ENCODE assay signal across 11 mouse cellular contexts in genomic region chr5:35773274-35774136, GRCm38 (mm10). TPM values are rescaled to one million over a fixed set of nuclear protein-coding genes. Genes with fewer than 3 reads are reported as not detected.
DNase-seq lines count a peak whose midpoint lies in the region; ATAC-seq and TF ChIP-seq lines count a peak whose summit lies in the region.
"Had no signal": no experiment of that assay in that cellular context is flagged by ENCODE, and none has a peak within 500 bp of the region (broad histone marks: within the 10 kb centered on the region; RNA-seq: fewer than 3 reads in every experiment).

No protein-coding gene starts in this region.

- H3K9me3 ChIP-seq in limb, embryonic 13.5 days: no peaks in the 10 kb centered on the region
- H3K9me3 ChIP-seq: liver, embryonic 12.5 days had no signal

- H3K36me3 ChIP-seq in limb, embryonic 13.5 days: no peaks in the 10 kb centered on the region
- H3K36me3 ChIP-seq: liver, embryonic 12.5 days had no signal

- peak overlapping the region; percentile 36 for H3K4me2 ChIP-seq in limb, embryonic 13.5 days (replicated peaks)
- H3K4me2 ChIP-seq: liver, embryonic 12.5 days had no signal

- intact Hi-C loops in left cerebral cortex, adult 2 months (cut with DNase I): no loop called here
- intact Hi-C loops in left cerebral cortex, postnatal 10 days (cut with DNase I): no loop called here

- peaks cover 43% of the 10 kb centered on the region for H3K4me1 ChIP-seq in limb, embryonic 13.5 days

- DNase-seq in left cerebral cortex, adult 2 months (ENCODE audit: extremely low spot score in 1 of 2, low spot score in 2 of 2): no peak
- DNase-seq in left cerebral cortex, adult 18-20 months (ENCODE audit: low spot score in 2 of 2): no peak
- peak; percentile 57 for DNase-seq in adrenal gland, postnatal 14 days
- peak; percentile 63 to 74 for DNase-seq in cerebellum, postnatal 10 days
- DNase-seq in left cerebral cortex, postnatal 10 days (ENCODE audit: extremely low spot score in 1 of 2, low spot score in 2 of 2): no peak
- DNase-seq in spleen, postnatal 36 days (ENCODE audit: low spot score in 2 of 2): no peak
- no peak for DNase-seq in layer of hippocampus, adult 8-10 months (ENCODE audit: low spot score in 2 of 2)
- DNase-seq: gastrocnemius, postnatal 25 days had no signal

- H3K9ac ChIP-seq in limb, embryonic 13.5 days: no peak overlapping the region; the same call in 1 of the 2 replicates
- H3K9ac ChIP-seq: liver, embryonic 12.5 days had no signal

- ATAC-seq in limb, embryonic 13.5 days (ENCODE audit: low FRiP score, low read depth): peak; percentile 49
- ATAC-seq: liver, embryonic 12.5 days had no signal

- TF ChIP-seq CTCF in left cerebral cortex, adult 2 months (IDR thresholded peaks at IDR 0.05): no peak

- H3K27ac ChIP-seq in left cerebral cortex, adult 2 months: peak overlapping the region; percentile 24; the same call in 1 of the 2 replicates
- H3K27ac ChIP-seq in limb, embryonic 13.5 days: no peak overlapping the region; the same call in 1 of the 2 replicates
- H3K27ac ChIP-seq: liver, embryonic 12.5 days had no signal

- no peak overlapping the region for H3K4me3 ChIP-seq in left cerebral cortex, adult 2 months
- no peak overlapping the region for H3K4me3 ChIP-seq in limb, embryonic 13.5 days
- H3K4me3 ChIP-seq: liver, embryonic 12.5 days had no signal

- WGBS in limb, embryonic 13.5 days: 29% methylated on average over 13 of the region's 13 CpGs

- no peaks in the 10 kb centered on the region for H3K27me3 ChIP-seq in limb, embryonic 13.5 days

RNA-seq across cellular contexts. Expression of gene Ablim2, which starts 15.8 kb away (rescaled TPM):
- total RNA-seq in left cerebral cortex, adult 2 months (2021): 100 to 1,000 TPM; 191 to 208 TPM
- total RNA-seq in left cerebral cortex, adult 18-20 months (2021): 100 to 1,000 TPM; 168 to 215 TPM
- total RNA-seq in adrenal gland, postnatal 14 days (2021): 3.0 and 4.0 TPM in 2 replicates
- polyA plus RNA-seq in limb, embryonic 13.5 days (2015; fragmentation: Nextera tagmentation; extraction: Ambion mirVana): 1.1 and 1.8 TPM in 2 replicates
- total RNA-seq in left cerebral cortex, postnatal 10 days (2021): 10 to 100 TPM; 73.1 to 80.7 TPM
- 100 to 1,000 TPM; 114 to 158 (median 135) TPM for total RNA-seq in layer of hippocampus, adult 8-10 months (2022)
- total RNA-seq: neutrophil, adult 5-6 weeks had no signal

RNA-seq across cellular contexts. Expression of gene Sh3tc1, which starts 33.7 kb away (rescaled TPM):
- total RNA-seq in left cerebral cortex, adult 2 months (2021): 1 to 10 TPM; 2.4 to 4.3 TPM
- total RNA-seq in left cerebral cortex, adult 18-20 months (2021): 1 to 10 TPM; 2.4 to 2.6 TPM
- total RNA-seq in adrenal gland, postnatal 14 days (2021): 14.9 and 15.0 TPM in 2 replicates
- 5.1 and 5.3 TPM in 2 replicates for polyA plus RNA-seq in limb, embryonic 13.5 days (2015; fragmentation: Nextera tagmentation; extraction: Ambion mirVana)
- 1 to 10 TPM; 2.8 to 4.1 TPM for total RNA-seq in left cerebral cortex, postnatal 10 days (2021)
- total RNA-seq in layer of hippocampus, adult 8-10 months (2022): 1 to 10 TPM; 1.9 to 3.8 (median 3.1) TPM

Comparison
In these comparisons a context has a peak if more than half of its experiments do, and no peak if none do; other contexts are left out.
1. DNase-seq: peak in adrenal gland, postnatal 14 days (single experiment) and cerebellum, postnatal 10 days (2 of 2); none in left cerebral cortex, adult 2 months (0 of 2), left cerebral cortex, adult 18-20 months (0 of 2), left cerebral cortex, postnatal 10 days (0 of 2), spleen, postnatal 36 days (0 of 2) and layer of hippocampus, adult 8-10 months (0 of 2).
2. RNA of gene Ablim2, which starts 15.8 kb away (total RNA-seq): 168 to 215 TPM in left cerebral cortex, adult 18-20 months, 191 to 208 TPM in left cerebral cortex, adult 2 months, 114 to 158 TPM in layer of hippocampus, adult 8-10 months and 73.1 to 80.7 TPM in left cerebral cortex, postnatal 10 days; 3.0 to 4.0 TPM in adrenal gland, postnatal 14 days; every median in the first group is over 10 times any median in the second.